Mouse (Mus musculus) forebrain, embryonic 11.5 days (tissue): ENCODE data around the gene Ddt. TPM values are rescaled to one million over a fixed set of nuclear protein-coding genes. Genes with fewer than 3 reads are reported as not detected.

Experiments
- ATAC-seq: fragments of 200-750 bp; cut with Nextera tagmentation; replicated peaks from 2 replicates; pipeline ENCODE4 v1.8.0; 2017; ENCODE audit warnings: moderate TSS enrichment; ENCODE audit not compliant: low FRiP score
- DNase-seq: peaks from one replicate; pipeline ENCODE4 v3.0.0-alpha.2; 2017; ENCODE audit warnings: low spot score
- H3K27ac ChIP-seq: fragments of 300-500 bp; sonication (generic); 2 replicates; pipeline ENCODE4 v1.5.1; 2014; ENCODE audit warnings: low read depth, low read length
- H3K27me3 ChIP-seq: fragments of 300-500 bp; sonication (generic); 2 replicates; pipeline ENCODE4 v1.6.1; 2014; ENCODE audit warnings: mild to moderate bottlenecking, low read length, mixed read lengths; ENCODE audit not compliant: control insufficient read depth, insufficient read depth
- H3K36me3 ChIP-seq: fragments of 300-500 bp; sonication (generic); 2 replicates; pipeline ENCODE4 v1.6.1; 2014; ENCODE audit warnings: mild to moderate bottlenecking, low read length, moderate library complexity, mixed read lengths; ENCODE audit not compliant: control insufficient read depth, insufficient read depth
- H3K4me1 ChIP-seq: fragments of 300-500 bp; sonication (generic); replicated peaks from 2 replicates; pipeline ENCODE4 v1.6.1; 2014; ENCODE audit warnings: low read length, mixed read lengths; ENCODE audit not compliant: control insufficient read depth, insufficient read depth
- H3K4me2 ChIP-seq: fragments of 300-500 bp; sonication (generic); 2 replicates; pipeline ENCODE4 v1.6.1; 2014; ENCODE audit warnings: low read depth, mild to moderate bottlenecking, low read length, moderate library complexity, mixed read lengths; ENCODE audit not compliant: severe bottlenecking
- H3K4me3 ChIP-seq: fragments of 300-500 bp; sonication (generic); 2 replicates; pipeline ENCODE4 v1.5.1; 2014; ENCODE audit warnings: low read depth, low read length
- H3K9ac ChIP-seq: fragments of 300-500 bp; sonication (generic); 2 replicates; pipeline ENCODE4 v1.6.1; 2014; ENCODE audit warnings: low read length
- H3K9me3 ChIP-seq: fragments of 300-500 bp; sonication (generic); 2 replicates; pipeline ENCODE4 v1.6.1; 2016; ENCODE audit warnings: low read length, mixed read lengths; ENCODE audit not compliant: control insufficient read depth
- WGBS: fragments of 180-500 bp; shearing (Covaris S2); extraction: QIAGEN DNeasy Blood & Tissue Kit; methylation state at CpG from one replicate; pipeline ENCODE4 v1.1.7; 2014; 5-methylcytosine and 5-hydroxymethylcytosine counted together
- polyA plus RNA-seq: library from polyadenylated mRNA; unstranded; fragments of >200 nt; fragmentation: Nextera tagmentation; extraction: Ambion mirVana; gene quantifications from 2 replicates; pipeline ENCODE4 v1.2.1, GENCODE M21; 2014

Ddt gene
- 81.2 and 84.3 TPM in 2 replicates for polyA plus RNA-seq

DNA sequence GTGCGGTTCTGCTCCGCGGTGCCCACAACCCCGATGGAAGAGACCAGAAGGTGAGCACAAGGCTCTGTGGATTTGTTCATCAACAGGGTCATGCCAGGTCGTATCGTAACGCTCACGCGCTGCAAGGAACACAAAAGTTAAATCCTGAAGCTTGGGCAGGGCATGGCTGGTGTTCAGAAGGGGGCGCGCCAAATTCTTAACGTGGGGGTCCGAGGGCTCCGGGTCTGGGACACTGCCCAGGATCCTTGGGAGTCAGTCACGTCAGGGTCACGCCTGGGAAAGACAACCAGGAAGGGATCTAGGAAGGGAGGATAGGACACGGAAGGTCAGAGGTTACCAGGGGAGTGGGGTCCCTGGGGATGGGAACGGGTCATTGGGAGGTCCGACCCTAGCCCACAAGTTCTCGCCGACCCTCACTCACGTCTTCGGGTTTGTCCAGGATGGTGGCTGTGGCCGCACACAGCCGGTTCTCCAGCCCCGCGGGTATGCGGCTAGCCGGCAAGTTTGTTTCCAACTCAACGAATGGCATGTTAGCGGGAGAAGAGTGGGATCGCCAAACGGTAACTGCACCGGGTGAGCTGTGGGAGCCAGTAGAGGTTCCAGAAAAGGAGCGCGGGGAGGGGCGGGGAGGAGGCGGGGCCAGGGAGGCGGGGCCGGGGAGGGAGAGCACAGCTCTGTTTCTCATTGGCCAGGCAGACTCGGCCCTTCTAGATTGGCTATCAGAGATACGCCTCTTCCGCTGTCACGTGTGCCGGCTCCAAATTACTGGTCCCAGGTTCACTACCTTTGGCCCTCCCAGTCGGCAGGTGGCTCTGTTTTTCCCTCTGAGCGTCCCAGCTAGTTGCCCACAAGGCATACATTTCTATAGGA is at the start of gene Ddt:
Gene Ddt (minus strand): TSS at position 620 of the 870 bp plus-strand sequence.
- peak within 1 kb of the TSS; percentile 93 for H3K4me2 ChIP-seq
- peaks cover 3% of the 10 kb centered on the region; the same call in 1 of the 2 replicates for H3K4me1 ChIP-seq
- H3K4me3 ChIP-seq: peak within 1 kb of the TSS; percentile 63
- H3K27ac ChIP-seq: no peak within 1 kb of the TSS
- H3K9me3 ChIP-seq: no peaks in the 10 kb centered on the region
- peak; percentile 95 for DNase-seq
- no peaks in the 10 kb centered on the region for H3K27me3 ChIP-seq
- peak within 1 kb of the TSS; percentile 69 for H3K9ac ChIP-seq
- no peaks in the 10 kb centered on the region; the same call in 1 of the 2 replicates for H3K36me3 ChIP-seq
- ATAC-seq: peak; percentile 97
- under 1% methylated on average over 47 of the region's 47 CpGs for WGBS

DNA sequence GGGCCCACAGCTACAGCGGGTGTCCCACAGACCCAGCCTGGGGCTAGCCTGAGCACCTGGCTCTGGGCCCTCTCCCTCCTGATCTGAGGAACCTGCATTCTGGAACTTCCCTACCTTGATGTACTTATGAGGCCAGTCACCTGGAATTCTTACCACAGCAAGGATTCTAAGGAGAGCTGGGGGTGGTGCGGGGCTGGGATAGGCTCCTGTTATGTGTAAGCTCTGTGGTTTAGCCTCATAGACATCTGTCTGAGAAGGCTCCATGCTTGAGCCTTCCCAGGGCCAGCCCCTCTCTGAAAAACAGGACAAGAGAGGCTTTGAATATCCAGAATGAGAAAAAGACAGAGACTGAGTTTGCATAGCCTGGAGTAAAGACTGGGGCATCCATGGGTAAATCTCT is 49.2 kb upstream of the Ddt start, which contains the start of gene Gstt4:
Gene Gstt4 (minus strand): TSS at position 101 of the 400 bp plus-strand sequence.
- Histone ChIP-seq H3K27ac (no peak within 1 kb of the TSS), H3K9me3 (no peaks in the 10 kb centered on the region), H3K4me2 (no peak within 1 kb of the TSS), H3K9ac (no peak within 1 kb of the TSS), H3K4me1 (no peaks in the 10 kb centered on the region), H3K4me3 (no peak within 1 kb of the TSS), H3K36me3 (no peaks in the 10 kb centered on the region), H3K27me3 (no peaks in the 10 kb centered on the region)
- 86% methylated on average over 2 of the region's 2 CpGs for WGBS
- ATAC-seq (no peak), DNase-seq (no peak)

DNA sequence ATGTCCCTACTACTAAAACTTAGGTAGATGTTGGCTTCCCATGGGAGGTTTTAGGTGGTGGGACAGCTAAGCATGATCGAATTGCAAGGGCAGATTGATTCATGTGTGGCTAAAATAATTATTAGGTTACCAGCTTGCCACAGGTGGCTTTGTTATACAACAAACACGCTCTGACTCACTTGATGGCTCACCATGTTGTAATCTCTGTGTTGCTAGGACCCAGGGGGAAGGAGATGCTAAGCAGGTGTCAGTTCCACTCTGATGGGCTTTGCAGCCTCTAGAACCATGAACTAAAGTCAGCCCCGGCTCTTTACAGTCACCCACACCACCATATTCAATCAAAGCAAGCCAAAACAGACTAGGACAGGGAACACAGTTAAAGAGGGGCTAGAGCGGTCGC is 46.7 kb upstream of the Ddt start:
- DNase-seq: no peak
- no peaks in the 10 kb centered on the region for H3K36me3 ChIP-seq
- no peak overlapping the region for H3K4me2 ChIP-seq
- H3K27ac ChIP-seq: no peak overlapping the region
- WGBS: 85% methylated on average over 5 of the region's 5 CpGs
- no peak overlapping the region for H3K9ac ChIP-seq
- H3K4me1 ChIP-seq: no peaks in the 10 kb centered on the region
- H3K9me3 ChIP-seq: no peaks in the 10 kb centered on the region
- H3K27me3 ChIP-seq: no peaks in the 10 kb centered on the region
- ATAC-seq: no peak
- H3K4me3 ChIP-seq: no peak overlapping the region

DNA sequence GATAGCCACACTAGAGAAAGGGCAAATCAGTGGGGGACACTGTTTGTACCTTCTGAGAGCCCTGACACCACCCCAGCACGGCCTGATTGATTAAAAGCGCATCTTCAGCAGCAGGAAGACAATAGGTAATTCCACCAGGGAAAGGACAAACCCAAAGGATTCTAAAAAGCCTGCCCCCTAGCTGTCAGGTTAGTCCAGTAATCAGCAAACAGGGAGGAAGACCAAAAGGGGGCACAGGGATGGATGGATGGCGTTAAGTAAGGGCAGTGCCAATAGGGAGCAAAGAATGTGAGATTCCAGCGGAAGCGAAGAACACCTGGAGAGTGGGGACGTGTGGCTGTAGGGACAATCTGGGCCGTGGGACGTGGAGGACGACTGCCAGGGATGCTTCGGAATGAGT is 45.4 kb upstream of the Ddt start:
- H3K36me3 ChIP-seq: no peaks in the 10 kb centered on the region
- H3K9ac ChIP-seq: no peak overlapping the region
- no peak overlapping the region for H3K27ac ChIP-seq
- H3K9me3 ChIP-seq: no peaks in the 10 kb centered on the region
- no peaks in the 10 kb centered on the region for H3K27me3 ChIP-seq
- DNase-seq: no peak
- H3K4me2 ChIP-seq: no peak overlapping the region
- no peak for ATAC-seq
- no peak overlapping the region for H3K4me3 ChIP-seq
- 64% methylated on average over 10 of the region's 10 CpGs for WGBS
- no peaks in the 10 kb centered on the region for H3K4me1 ChIP-seq

DNA sequence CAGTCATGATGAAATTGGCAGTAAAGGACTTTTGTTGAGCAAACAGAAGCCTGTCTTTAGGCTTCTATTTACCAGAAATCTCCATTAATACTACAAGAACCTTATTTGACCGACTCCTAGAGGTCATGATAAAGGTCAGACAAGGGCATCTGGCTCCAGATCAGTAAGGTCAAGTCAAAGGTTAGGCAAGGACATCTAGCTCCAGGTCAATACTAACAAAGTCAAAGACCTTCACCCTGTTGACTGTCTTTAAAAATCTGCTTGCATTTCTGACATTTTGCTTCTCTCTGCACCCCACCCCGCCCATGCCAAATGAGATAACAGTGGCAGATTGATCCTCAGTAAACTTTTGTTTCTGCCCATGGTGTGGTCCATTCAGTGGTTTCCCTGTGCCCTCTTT is 31.0 kb upstream of the Ddt start:
- H3K4me3 ChIP-seq: no peak overlapping the region
- H3K4me2 ChIP-seq: no peak overlapping the region
- no peaks in the 10 kb centered on the region for H3K9me3 ChIP-seq
- no peaks in the 10 kb centered on the region for H3K36me3 ChIP-seq
- WGBS: 76% methylated on average over 2 of the region's 2 CpGs
- no peaks in the 10 kb centered on the region for H3K27me3 ChIP-seq
- DNase-seq (no peak), ATAC-seq (no peak)
- H3K9ac ChIP-seq: no peak overlapping the region
- H3K4me1 ChIP-seq: no peaks in the 10 kb centered on the region
- H3K27ac ChIP-seq: no peak overlapping the region

DNA sequence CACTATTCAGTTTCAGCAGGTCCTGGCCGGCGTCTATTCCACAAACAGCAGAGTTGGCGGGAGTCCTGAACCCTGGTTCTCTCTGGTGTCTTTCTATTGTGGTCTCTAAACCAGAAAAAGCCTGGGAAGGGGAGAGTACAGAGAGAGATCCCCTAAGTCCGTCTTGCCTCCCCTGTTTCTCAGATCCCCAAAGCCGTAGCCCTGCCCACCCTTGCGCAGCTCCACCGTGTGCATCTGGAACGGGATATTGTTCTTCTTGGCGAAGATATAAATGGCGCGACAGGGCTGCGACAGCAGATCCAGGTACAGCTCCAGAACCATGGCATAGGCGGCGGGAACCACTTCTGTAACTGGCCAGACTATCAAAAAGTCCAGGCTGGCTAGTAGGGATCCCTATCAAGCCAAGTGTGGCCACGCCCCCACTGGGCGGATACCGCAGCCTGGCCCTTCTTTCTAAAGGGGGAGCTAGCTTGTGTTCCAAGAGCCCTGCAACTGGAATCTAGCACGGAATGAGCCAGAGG is 25.0 kb upstream of the Ddt start, which contains the start of gene Gstt1:
Gene Gstt1 (minus strand): TSS at position 409 of the 521 bp plus-strand sequence.
- Histone ChIP-seq H3K4me2 (peak within 1 kb of the TSS; percentile 80), H3K27me3 (no peaks in the 10 kb centered on the region), H3K9ac (peak within 1 kb of the TSS; percentile 30), H3K4me3 (peak within 1 kb of the TSS; percentile 43), H3K9me3 (no peaks in the 10 kb centered on the region), H3K4me1 (no peaks in the 10 kb centered on the region; the same call in 1 of the 2 replicates), H3K27ac (no peak within 1 kb of the TSS), H3K36me3 (no peaks in the 10 kb centered on the region)
- DNase-seq (peak; percentile 78), ATAC-seq (no peak; the same call in 1 of the 2 replicates)
- WGBS: 3% methylated on average over 18 of the region's 18 CpGs

DNA sequence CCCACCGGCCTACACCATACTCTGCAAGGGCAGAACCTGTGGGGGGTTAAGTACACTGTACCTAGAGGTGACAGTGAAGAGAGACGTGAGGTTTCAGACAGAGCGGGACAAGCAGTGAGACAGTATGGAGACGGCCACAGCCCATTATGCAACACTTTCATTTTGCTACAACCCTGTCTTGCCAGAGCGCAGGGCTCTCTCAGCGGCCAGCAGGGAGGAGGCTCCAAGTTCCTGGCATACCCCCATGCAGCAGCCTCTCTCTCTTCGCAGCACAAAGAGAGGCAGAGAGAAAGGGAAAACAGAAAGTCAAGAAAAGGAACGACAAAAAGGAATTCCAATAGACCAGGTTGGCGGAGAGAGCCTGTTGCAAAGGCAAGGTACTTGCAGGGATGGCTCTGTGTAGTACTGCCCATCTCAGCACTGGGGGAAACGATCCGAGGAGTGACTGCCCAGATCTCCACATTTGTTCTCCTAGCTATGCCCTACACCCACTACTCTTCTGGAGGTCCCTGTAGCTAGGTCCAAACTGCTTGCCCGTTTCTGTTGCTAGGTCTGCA is 24.5 kb upstream of the Ddt start:
- Histone ChIP-seq H3K9me3 (no peaks in the 10 kb centered on the region), H3K27ac (no peak overlapping the region), H3K4me1 (no peaks in the 10 kb centered on the region; the same call in 1 of the 2 replicates), H3K4me3 (peak overlapping the region; percentile 43), H3K36me3 (no peaks in the 10 kb centered on the region), H3K4me2 (peak overlapping the region; percentile 80), H3K9ac (peak overlapping the region; percentile 30), H3K27me3 (no peaks in the 10 kb centered on the region)
- 2% methylated on average over 12 of the region's 12 CpGs for WGBS
- peak; percentile 55 for DNase-seq
- peak; percentile 56; the same call in 1 of the 2 replicates for ATAC-seq

DNA sequence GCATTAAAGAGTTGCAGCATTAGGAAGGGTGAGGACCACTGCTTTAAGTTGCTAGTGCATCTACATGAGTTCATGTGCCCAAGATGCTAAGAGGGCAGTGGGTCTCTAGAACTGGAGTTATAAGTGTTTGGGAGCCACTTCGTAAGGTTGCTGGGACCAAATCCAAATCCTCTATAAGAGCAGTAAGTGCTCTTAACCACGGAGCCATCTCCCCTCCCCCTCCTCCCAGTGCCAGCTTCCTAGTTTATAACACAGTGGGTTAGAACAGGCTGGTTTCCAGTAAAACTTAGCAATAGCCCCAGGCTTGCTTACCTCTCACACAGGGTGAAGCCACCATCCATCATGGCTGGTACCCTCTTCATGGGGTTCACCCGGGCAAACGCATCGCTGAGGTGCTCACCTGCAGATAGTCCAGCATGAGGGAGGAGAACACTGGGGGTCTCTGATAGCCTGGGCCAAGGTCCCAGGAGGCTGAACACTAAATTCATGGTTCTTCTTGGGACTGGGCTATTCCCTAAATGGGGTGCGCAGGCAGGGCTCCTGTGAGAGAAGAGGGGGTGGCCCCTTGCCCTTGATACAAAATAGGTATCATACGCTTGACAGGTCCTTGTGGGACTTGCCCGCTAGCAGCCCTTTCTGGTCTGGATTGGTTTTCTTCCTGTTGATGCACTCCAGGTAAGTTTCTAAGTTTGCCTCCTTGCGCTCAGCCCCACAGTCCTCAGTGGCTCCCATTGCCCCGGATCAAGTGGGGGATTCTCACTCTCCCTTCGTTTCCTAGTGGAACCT is 23.7 kb upstream of the Ddt start:
- WGBS: 42% methylated on average over 11 of the region's 11 CpGs
- Histone ChIP-seq H3K9ac (no peak overlapping the region), H3K4me1 (no peaks in the 10 kb centered on the region; the same call in 1 of the 2 replicates), H3K9me3 (no peaks in the 10 kb centered on the region), H3K4me2 (peak overlapping the region; percentile 80), H3K27ac (no peak overlapping the region), H3K4me3 (peak overlapping the region; percentile 43; the same call in 1 of the 2 replicates), H3K36me3 (no peaks in the 10 kb centered on the region), H3K27me3 (no peaks in the 10 kb centered on the region)
- DNase-seq (no peak), ATAC-seq (no peak)
